Mouse (Mus musculus) ES-E14 (cell line): ENCODE results near the gene Lyl1. TPM values are rescaled to one million over a fixed set of nuclear protein-coding genes. Genes with fewer than 3 reads are reported as not detected.

Experiments
- DNase-seq: peaks from one replicate; pipeline ENCODE4 v3.0.0-alpha.2; 2013; ENCODE audit warnings: low read depth, low spot score
- H3K27ac ChIP-seq: 2 replicates; pipeline ENCODE4 v1.5.1; 2012; ENCODE audit warnings: low read depth, mild to moderate bottlenecking, low read length, moderate library complexity, mixed read lengths; ENCODE audit not compliant: poor library complexity, insufficient read depth, severe bottlenecking
- H3K36me3 ChIP-seq: 2 replicates; pipeline ENCODE4 v1.6.1; 2012; ENCODE audit warnings: mild to moderate bottlenecking, low read length, moderate library complexity, mixed read lengths; ENCODE audit not compliant: control insufficient read depth, poor library complexity, insufficient read depth, severe bottlenecking
- H3K4me1 ChIP-seq, 2 experiments: fragments of 150-350 bp in 1 of 2; sonication (generic) in 1 of 2; 2 replicates each; pipeline ENCODE4 v1.6.1; 2012; ENCODE audit warnings: low read length in 2 of 2, mild to moderate bottlenecking in 1 of 2, mixed read lengths in 1 of 2; ENCODE audit not compliant: control insufficient read depth in 2 of 2, insufficient read depth in 2 of 2, poor library complexity in 1 of 2
- H3K4me3 ChIP-seq, 2 experiments: fragments of 150-350 bp in 1 of 2; sonication (generic) in 1 of 2; 2 replicates each; pipeline ENCODE4 v1.5.1; 2012; ENCODE audit warnings: low read length in 2 of 2, low read depth in 1 of 2, mild to moderate bottlenecking in 1 of 2, mixed read lengths in 1 of 2; ENCODE audit not compliant: insufficient read depth in 1 of 2, poor library complexity in 1 of 2, severe bottlenecking in 1 of 2
- H3K9ac ChIP-seq: 2 replicates; pipeline ENCODE4 v1.6.1; 2012; ENCODE audit warnings: low read depth, mild to moderate bottlenecking, low read length, mixed read lengths; ENCODE audit not compliant: poor library complexity, insufficient read depth, severe bottlenecking
- H3K9me3 ChIP-seq: fragments of 150-350 bp; sonication (generic); 2 replicates; pipeline ENCODE4 v1.6.1; 2012; ENCODE audit warnings: low read depth, mild to moderate bottlenecking, low read length; ENCODE audit not compliant: control insufficient read depth, insufficient read depth
- CHD2 ChIP-seq: IDR thresholded peaks from 2 replicates; pipeline ENCODE4 v1.6.1; 2014; ENCODE audit warnings: mild to moderate bottlenecking, low read depth, low read length, inconsistent platforms
- HCFC1 ChIP-seq: IDR thresholded peaks from 2 replicates; pipeline ENCODE4 v1.6.1; 2012; ENCODE audit warnings: low read length, inconsistent platforms, borderline replicate concordance; ENCODE audit not compliant: insufficient read depth
- MAFK ChIP-seq: IDR thresholded peaks from 2 replicates; pipeline ENCODE4 v1.6.1; 2014; ENCODE audit warnings: mild to moderate bottlenecking, low read depth, low read length, inconsistent platforms; ENCODE audit not compliant: insufficient read depth
- ZC3H11A ChIP-seq: IDR thresholded peaks from 2 replicates; pipeline ENCODE4 v1.6.1; 2012; ENCODE audit warnings: low read depth, mild to moderate bottlenecking, inconsistent platforms, low read length, borderline replicate concordance
- ZNF384 ChIP-seq: IDR thresholded peaks from 2 replicates; pipeline ENCODE4 v1.6.1; 2012; ENCODE audit warnings: low read depth, low read length, inconsistent platforms
- in situ Hi-C, 2 experiments: fragments of 600-800 bp; cut with MboI; formaldehyde crosslinking; loops; one replicate each; pipeline ENCODE4 v1.15.1; 2025; ENCODE audit warnings: low sequenced_read_pairs in 2 of 2, inconsistent platforms in 1 of 2; ENCODE audit not compliant: unreplicated experiment in 2 of 2
- total RNA-seq: library from RNA; depleted of rRNA; stranded (reverse); fragments of 300-350 nt; gene quantifications from 2 replicates; pipeline ENCODE4 v1.2.3, GENCODE M21; 2012

Lyl1 gene
- total RNA-seq, 1 experiment, result 0.49 TPM

- DNase-seq, result no peak
- no peaks in the 10 kb centered on the region for H3K36me3 ChIP-seq
- H3K9ac ChIP-seq, result no peak overlapping the region
- in situ Hi-C loops, result loop anchor here in 1 of 2 experiments (10.0 kb wide), 2 partner anchors 68 to 108 kb away; no protein-coding TSS in a partner anchor
- H3K4me3 ChIP-seq, result peak overlapping the region; percentile 45 to 47
- peaks cover 0 to 34% of the 10 kb centered on the region in 2 experiments; a peak in 2 of 4 replicates for H3K4me1 ChIP-seq
- H3K27ac ChIP-seq, result no peak overlapping the region
- no peaks in the 10 kb centered on the region for H3K9me3 ChIP-seq
- TF ChIP-seq ZNF384 (no peak), CHD2 (no peak), HCFC1 (no peak), MAFK (no peak), ZC3H11A (no peak)
Observed at GRCm38 (mm10) chr8:84706610-84707266, 5.5 kb downstream of the Lyl1 start.

- Histone ChIP-seq H3K9me3 (no peaks in the 10 kb centered on the region), H3K4me1 (peaks cover 1 to 35% of the 10 kb centered on the region in 2 experiments; a peak in 2 of 4 replicates), H3K36me3 (no peaks in the 10 kb centered on the region), H3K9ac (no peak overlapping the region), H3K27ac (no peak overlapping the region), H3K4me3 (peak overlapping the region; percentile 45 to 47)
- TF ChIP-seq MAFK (no peak), ZNF384 (no peak), HCFC1 (no peak), ZC3H11A (no peak), CHD2 (no peak)
- no peak for DNase-seq
- in situ Hi-C loops, result loop anchor here in 1 of 2 experiments (10.0 kb wide), 2 partner anchors 67 to 107 kb away; no protein-coding TSS in a partner anchor
Observed at GRCm38 (mm10) chr8:84707267-84707883, 6.1 kb downstream of the Lyl1 start.

GRCm38 (mm10) chr8:84708071-84708541 is 6.8 kb downstream of the Lyl1 start:
- Histone ChIP-seq H3K27ac (no peak overlapping the region), H3K9ac (no peak overlapping the region), H3K36me3 (no peaks in the 10 kb centered on the region), H3K9me3 (no peaks in the 10 kb centered on the region), H3K4me1 (peaks cover 1 to 36% of the 10 kb centered on the region in 2 experiments; a peak in 2 of 4 replicates), H3K4me3 (peak overlapping the region; percentile 45 to 47; a peak in 3 of 4 replicates)
- in situ Hi-C loops, result loop anchor here in 1 of 2 experiments (10.0 kb wide), 2 partner anchors 67 to 107 kb away; no protein-coding TSS in a partner anchor
- no peak for DNase-seq
- TF ChIP-seq CHD2 (no peak), ZC3H11A (no peak)

- Histone ChIP-seq H3K9me3 (no peaks in the 10 kb centered on the region), H3K4me1 (peaks cover 1 to 35% of the 10 kb centered on the region in 2 experiments; a peak in 2 of 4 replicates), H3K4me3 (no peak overlapping the region)
Observed at GRCm38 (mm10) chr8:84708774-84709475, 7.7 kb downstream of the Lyl1 start.

More at GRCm38 (mm10) chr8:84708774-84709475, 7.7 kb downstream of the Lyl1 start:
- in situ Hi-C loops, result loop anchor here in 1 of 2 experiments (10.0 kb wide), 2 partner anchors 66 to 106 kb away; no protein-coding TSS in a partner anchor
- Histone ChIP-seq H3K9ac (no peak overlapping the region), H3K27ac (no peak overlapping the region), H3K36me3 (no peaks in the 10 kb centered on the region)
- peak; percentile 87 for DNase-seq
- TF ChIP-seq ZNF384, result 0 out of 2 replicates have a peak, but pooled peaks have one; percentile 13
- no peak for TF ChIP-seq CHD2
- no peak for TF ChIP-seq MAFK
- TF ChIP-seq HCFC1, result no peak
- TF ChIP-seq ZC3H11A, result peak; percentile 81; the same call in 1 of the 2 replicates
